Mouse (Mus musculus): ENCODE results near the gene Arl11. TPM values are rescaled to one million over a fixed set of nuclear protein-coding genes. Genes with fewer than 3 reads are reported as not detected.

Arl11 gene
- polyA plus RNA-seq, 2 experiments: 0.81 to 1.2 TPM

- no peak overlapping the region for H3K4me3 ChIP-seq (replicated peaks; ENCODE audit: low read length)
- H3K4me1 ChIP-seq (ENCODE audit: control insufficient read depth, insufficient read depth, low read length): no peaks in the 10 kb centered on the region
- H3K9ac ChIP-seq (ENCODE audit: low read depth, low read length, severe bottlenecking): no peak overlapping the region
- no peak for DNase-seq (ENCODE audit: low spot score)
- no peaks in the 10 kb centered on the region for H3K36me3 ChIP-seq (ENCODE audit: control insufficient read depth, insufficient read depth, low read length)
- no peaks in the 10 kb centered on the region for H3K27me3 ChIP-seq (ENCODE audit: control insufficient read depth, insufficient read depth, low read length)
- H3K9me3 ChIP-seq (ENCODE audit: control insufficient read depth, low read length): no peaks in the 10 kb centered on the region
- no peak overlapping the region for H3K27ac ChIP-seq (replicated peaks; ENCODE audit: low read depth, low read length)
- 49% methylated on average over 2 of the region's 2 CpGs for WGBS
- ATAC-seq (ENCODE audit: low FRiP score, low read depth): no peak
- no peak for TF ChIP-seq POLR2A (IDR thresholded peaks at IDR 0.05; ENCODE audit: borderline replicate concordance, extremely low read depth, insufficient read depth, insufficient read length)
- H3K4me2 ChIP-seq (replicated peaks; ENCODE audit: low read depth, low read length, severe bottlenecking): no peak overlapping the region
Observed at GRCm38 (mm10) chr14:61301323-61301722, 8.2 kb upstream of the Arl11 start.

- Histone ChIP-seq H3K36me3 (ENCODE audit: control insufficient read depth, insufficient read depth, low read length) (no peaks in the 10 kb centered on the region), H3K4me3 (replicated peaks; ENCODE audit: low read length) (no peak overlapping the region), H3K9me3 (ENCODE audit: control insufficient read depth, low read length) (no peaks in the 10 kb centered on the region), H3K27me3 (ENCODE audit: control insufficient read depth, insufficient read depth, low read length) (no peaks in the 10 kb centered on the region), H3K4me1 (ENCODE audit: control insufficient read depth, insufficient read depth, low read length) (no peaks in the 10 kb centered on the region), H3K9ac (ENCODE audit: low read depth, low read length, severe bottlenecking) (no peak overlapping the region), H3K27ac (replicated peaks; ENCODE audit: low read depth, low read length) (no peak overlapping the region), H3K4me2 (replicated peaks; ENCODE audit: low read depth, low read length, severe bottlenecking) (no peak overlapping the region)
- 77% methylated on average over 2 of the region's 2 CpGs for WGBS
- no peak for DNase-seq (ENCODE audit: low spot score)
- no peak for ATAC-seq (ENCODE audit: low FRiP score, low read depth)
- no peak for TF ChIP-seq POLR2A (IDR thresholded peaks at IDR 0.05; ENCODE audit: borderline replicate concordance, extremely low read depth, insufficient read depth, insufficient read length)
Observed at GRCm38 (mm10) chr14:61302428-61302827, 7.1 kb upstream of the Arl11 start.

- DNase-seq (ENCODE audit: low spot score) (no peak), ATAC-seq (ENCODE audit: low FRiP score, low read depth) (no peak)
- no peaks in the 10 kb centered on the region for H3K4me1 ChIP-seq (ENCODE audit: control insufficient read depth, insufficient read depth, low read length)
- no peaks in the 10 kb centered on the region for H3K36me3 ChIP-seq (ENCODE audit: control insufficient read depth, insufficient read depth, low read length)
- H3K27ac ChIP-seq (replicated peaks; ENCODE audit: low read depth, low read length): no peak overlapping the region
- H3K9ac ChIP-seq (ENCODE audit: low read depth, low read length, severe bottlenecking): no peak overlapping the region
- no peaks in the 10 kb centered on the region for H3K9me3 ChIP-seq (ENCODE audit: control insufficient read depth, low read length)
- no peaks in the 10 kb centered on the region for H3K27me3 ChIP-seq (ENCODE audit: control insufficient read depth, insufficient read depth, low read length)
- no peak overlapping the region for H3K4me2 ChIP-seq (replicated peaks; ENCODE audit: low read depth, low read length, severe bottlenecking)
- WGBS: 57% methylated on average over 4 of the region's 4 CpGs
- no peak overlapping the region for H3K4me3 ChIP-seq (replicated peaks; ENCODE audit: low read length)
- no peak for TF ChIP-seq POLR2A (IDR thresholded peaks at IDR 0.05; ENCODE audit: borderline replicate concordance, extremely low read depth, insufficient read depth, insufficient read length)
Observed at GRCm38 (mm10) chr14:61303969-61304609, 5.5 kb upstream of the Arl11 start.

GRCm38 (mm10) chr14:61310036-61310772, 651 bp downstream of the Arl11 start:
- 0 out of 2 replicates have a peak overlapping the region, but pooled peaks have one; percentile 1 for H3K9ac ChIP-seq (ENCODE audit: low read depth, low read length, severe bottlenecking)
- 0 out of 2 replicates have a peak overlapping the region, but pooled peaks have one; percentile 33 for H3K27ac ChIP-seq (replicated peaks; ENCODE audit: low read depth, low read length)
- no peaks in the 10 kb centered on the region for H3K9me3 ChIP-seq (ENCODE audit: control insufficient read depth, low read length)
- H3K4me3 ChIP-seq (replicated peaks; ENCODE audit: low read length): no peak overlapping the region
- 47% methylated on average over 7 of the region's 7 CpGs for WGBS
- no peaks in the 10 kb centered on the region for H3K27me3 ChIP-seq (ENCODE audit: control insufficient read depth, insufficient read depth, low read length)
- no peak for TF ChIP-seq POLR2A (IDR thresholded peaks at IDR 0.05; ENCODE audit: borderline replicate concordance, extremely low read depth, insufficient read depth, insufficient read length)
- no peak overlapping the region for H3K4me2 ChIP-seq (replicated peaks; ENCODE audit: low read depth, low read length, severe bottlenecking)
- ATAC-seq (ENCODE audit: low FRiP score, low read depth) (peak; percentile 23; the same call in 1 of the 2 replicates), DNase-seq (ENCODE audit: low spot score) (peak; percentile 63)
- no peaks in the 10 kb centered on the region for H3K36me3 ChIP-seq (ENCODE audit: control insufficient read depth, insufficient read depth, low read length)
- peaks cover 18% of the 10 kb centered on the region for H3K4me1 ChIP-seq (ENCODE audit: control insufficient read depth, insufficient read depth, low read length)

- no peak for ATAC-seq (ENCODE audit: low FRiP score, low read depth)
- DNase-seq (ENCODE audit: low spot score): peak; percentile 74
- no peaks in the 10 kb centered on the region for H3K9me3 ChIP-seq (ENCODE audit: control insufficient read depth, low read length)
- WGBS: 51% methylated on average over 12 of the region's 12 CpGs
- no peaks in the 10 kb centered on the region for H3K36me3 ChIP-seq (ENCODE audit: control insufficient read depth, insufficient read depth, low read length)
- peak overlapping the region; percentile 13; the same call in 1 of the 2 replicates for H3K4me2 ChIP-seq (replicated peaks; ENCODE audit: low read depth, low read length, severe bottlenecking)
- H3K4me3 ChIP-seq (replicated peaks; ENCODE audit: low read length): no peak overlapping the region
- no peak overlapping the region for H3K9ac ChIP-seq (ENCODE audit: low read depth, low read length, severe bottlenecking)
- H3K4me1 ChIP-seq (ENCODE audit: control insufficient read depth, insufficient read depth, low read length): peaks cover 18% of the 10 kb centered on the region
- no peak overlapping the region for H3K27ac ChIP-seq (replicated peaks; ENCODE audit: low read depth, low read length)
- no peaks in the 10 kb centered on the region for H3K27me3 ChIP-seq (ENCODE audit: control insufficient read depth, insufficient read depth, low read length)
- TF ChIP-seq POLR2A (IDR thresholded peaks at IDR 0.05; ENCODE audit: borderline replicate concordance, extremely low read depth, insufficient read depth, insufficient read length): no peak
Observed at GRCm38 (mm10) chr14:61310963-61311362, 1.4 kb downstream of the Arl11 start.
